Mouse (Mus musculus): ENCODE measurements around the gene Tsga10.
A peak's percentile ranks its signal among the peaks of the same experiment; 100 is the strongest.

Gene Tsga10

GRCm38 (mm10) chr1:37866286-37866685 is at the start of gene Tsga10:
Gene Tsga10 (minus strand): TSS chr1:37866429.
- no peak for DNase-seq

GRCm38 (mm10) chr1:37912751-37913150 is 46.5 kb upstream of the Tsga10 start:
- no peak for DNase-seq

- peak in 1 of 2 experiments; percentile 62 for DNase-seq
These were observed 36.9 kb upstream of the Tsga10 start for GRCm38 (mm10) chr1:37903178-37903577.

GRCm38 (mm10) chr1:37900288-37900687 is 34.1 kb upstream of the Tsga10 start:
- DNase-seq: no peak

- no peak for DNase-seq
These were observed 33.6 kb upstream of the Tsga10 start for GRCm38 (mm10) chr1:37899816-37900215.

- DNase-seq: no peak
These were observed 28.4 kb upstream of the Tsga10 start for GRCm38 (mm10) chr1:37894606-37895005.

GRCm38 (mm10) chr1:37891400-37891799 is 25.2 kb upstream of the Tsga10 start:
- DNase-seq: no peak

- peak; percentile 93 for DNase-seq
These were observed 23.9 kb upstream of the Tsga10 start, which contains the start of the genes Mitd1 and Mrpl30 for GRCm38 (mm10) chr1:37890025-37890652. Gene Mitd1 (minus strand): TSS chr1:37890411. Gene Mrpl30 (plus strand): TSS chr1:37890477.

GRCm38 (mm10) chr1:37889206-37889605 is 23.0 kb upstream of the Tsga10 start:
- DNase-seq: no peak

- DNase-seq: no peak
These were observed 18.2 kb upstream of the Tsga10 start for GRCm38 (mm10) chr1:37884451-37884850.

GRCm38 (mm10) chr1:37883411-37883810 is 17.2 kb upstream of the Tsga10 start:
- DNase-seq: no peak

- no peak for DNase-seq
These were observed 11.7 kb upstream of the Tsga10 start for GRCm38 (mm10) chr1:37877736-37878460.

- no peak for DNase-seq
These were observed 6.9 kb upstream of the Tsga10 start for GRCm38 (mm10) chr1:37873157-37873556.

GRCm38 (mm10) chr1:37872131-37873067 is 6.2 kb upstream of the Tsga10 start:
- DNase-seq: peak; percentile 85 to 88

- DNase-seq: peak; percentile 48 to 72
These were observed 5.5 kb upstream of the Tsga10 start, which contains the start of gene Lipt1 for GRCm38 (mm10) chr1:37871704-37872103. Gene Lipt1 (plus strand): TSS chr1:37871738.

GRCm38 (mm10) chr1:37869362-37869761 is 3.1 kb upstream of the Tsga10 start:
- no peak for DNase-seq

GRCm38 (mm10) chr1:37868640-37869039 is 2.4 kb upstream of the Tsga10 start:
- no peak for DNase-seq

GRCm38 (mm10) chr1:37867684-37868322 is 1.6 kb upstream of the Tsga10 start:
- DNase-seq: no peak

GRCm38 (mm10) chr1:37867056-37867455 is 827 bp upstream of the Tsga10 start:
- peak; percentile 39 to 64 for DNase-seq

- no peak for DNase-seq
These were observed 621 bp downstream of the Tsga10 start for GRCm38 (mm10) chr1:37865401-37866215.

Data from lung, postnatal 4 days (tissue).